Mouse (Mus musculus) left cerebral cortex, adult 18-20 months (tissue): ENCODE data around the gene Mad2l1bp. TPM values are rescaled to one million over a fixed set of nuclear protein-coding genes. Genes with fewer than 3 reads are reported as not detected.
A peak's percentile ranks its signal among the peaks of the same experiment; 100 is the strongest.

Experiments
- DNase-seq, 2 experiments: peaks; one replicate each; pipeline ENCODE4 v3.0.0; 2021 to 2022; ENCODE audit warnings: low spot score in 2 of 2, mixed read lengths in 1 of 2
- total RNA-seq, 2 experiments: library from RNA; stranded (reverse); gene quantifications; 2 replicates each; pipeline ENCODE4 v1.2.3; 2021

Mad2l1bp gene
- total RNA-seq, 2 experiments from 2014 or later = 13.5 to 14.3 TPM

DNA sequence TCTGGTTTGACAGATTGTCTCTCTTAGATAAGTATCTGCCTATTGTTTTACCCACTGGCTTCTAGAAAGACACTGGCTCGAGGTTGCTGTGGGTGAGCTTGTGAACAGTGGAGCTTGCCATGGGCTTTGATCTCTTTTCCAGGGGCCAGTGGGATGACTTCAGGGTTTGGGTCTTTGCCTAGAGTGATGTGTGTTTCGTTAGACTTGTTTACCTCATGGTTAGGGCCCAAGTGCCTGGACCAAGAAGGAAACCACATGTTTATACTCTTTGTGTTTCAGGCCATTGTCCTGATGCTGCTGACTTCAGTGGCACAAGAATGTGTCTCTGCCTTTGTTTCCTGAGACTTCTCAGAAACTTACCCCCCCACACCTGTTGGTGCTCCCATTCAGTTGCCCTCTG is 37.9 kb downstream of the Mad2l1bp start:
- DNase-seq = no peak

DNA sequence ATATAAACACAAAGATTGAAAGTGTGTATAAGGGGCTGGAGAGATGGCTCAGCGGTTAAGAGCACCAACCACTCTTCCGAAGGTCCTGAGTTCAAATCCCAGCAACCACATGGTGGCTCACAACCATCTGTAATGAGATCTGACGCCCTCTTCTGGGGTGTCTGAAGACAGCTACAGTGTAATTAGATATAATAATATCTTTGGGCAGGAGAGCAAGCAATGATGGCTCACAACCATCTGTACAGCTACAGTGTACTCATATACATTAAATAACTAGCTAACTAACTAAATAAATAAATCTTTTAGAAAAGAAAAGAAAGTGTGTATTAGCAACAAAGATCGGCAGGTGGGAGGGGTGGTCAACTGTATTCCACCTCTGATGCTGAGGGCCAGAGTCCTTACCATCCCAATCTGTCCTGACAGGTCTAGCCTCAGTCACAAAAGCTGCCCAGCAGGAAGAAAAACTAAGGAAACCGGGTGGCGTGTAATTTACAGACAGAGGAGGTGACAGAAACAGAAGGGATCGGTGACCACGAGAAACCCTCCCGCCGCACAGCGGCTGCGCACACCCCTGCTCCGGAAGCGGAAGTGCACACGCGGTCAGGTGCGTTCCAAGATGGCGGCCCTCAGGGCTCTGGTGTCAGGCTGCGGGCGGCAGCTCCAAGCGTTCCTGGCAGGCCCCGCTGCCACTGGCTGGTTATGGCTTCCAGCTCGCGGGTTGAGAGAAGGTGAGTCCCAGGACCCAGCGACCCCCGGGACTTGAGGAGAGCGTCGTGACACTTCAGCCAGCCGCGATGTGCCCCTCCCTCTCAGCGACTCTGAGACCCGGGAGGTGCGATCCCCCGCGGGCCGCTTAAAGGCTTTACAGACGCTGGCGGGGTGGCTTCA is 42.7 kb downstream of the Mad2l1bp start, which contains the start of gene Mrps18a:
TSS of gene Mrps18a (plus strand) at position 585 of the 888 bp plus-strand sequence.
- peak; percentile 89 for DNase-seq

DNA sequence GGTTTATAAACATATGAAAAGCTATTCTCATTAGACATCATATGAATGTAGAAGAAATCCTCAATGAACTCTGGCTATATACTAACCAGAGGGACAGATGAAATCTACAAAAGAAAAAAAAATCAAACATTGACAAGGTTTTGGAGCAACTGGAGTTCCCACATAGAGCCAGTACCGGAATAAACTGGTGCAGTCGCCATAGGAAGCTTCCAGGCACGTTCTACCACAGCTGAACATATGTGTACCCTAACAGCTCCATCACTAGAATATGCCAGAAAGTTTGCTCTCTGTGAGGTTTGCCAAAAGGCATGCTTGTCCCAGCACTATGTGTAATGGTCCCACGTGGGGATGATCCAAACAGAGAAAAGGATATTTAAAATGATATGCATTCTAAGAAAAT is 45.1 kb downstream of the Mad2l1bp start:
- DNase-seq = no peak

DNA sequence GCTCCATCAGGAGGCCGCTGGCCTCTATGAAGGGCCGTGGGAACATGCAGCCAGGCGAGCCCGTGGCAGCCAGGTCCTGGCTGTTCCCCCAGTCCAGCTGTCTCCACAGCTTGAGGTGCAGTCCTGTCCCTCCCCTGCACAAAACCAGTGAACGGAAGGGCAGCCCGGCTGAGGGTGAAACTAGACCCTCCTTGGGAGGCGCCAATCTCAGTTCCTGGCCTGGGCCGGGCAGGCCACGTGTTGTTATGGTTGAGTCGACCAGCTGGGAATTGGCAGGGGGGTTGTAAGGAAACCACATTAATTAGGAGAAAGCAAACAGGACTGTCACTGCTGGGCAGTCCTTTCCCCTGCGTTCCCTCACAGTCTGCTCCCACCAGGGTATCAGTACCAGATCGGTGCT is 48.9 kb downstream of the Mad2l1bp start:
- no peak for DNase-seq

DNA sequence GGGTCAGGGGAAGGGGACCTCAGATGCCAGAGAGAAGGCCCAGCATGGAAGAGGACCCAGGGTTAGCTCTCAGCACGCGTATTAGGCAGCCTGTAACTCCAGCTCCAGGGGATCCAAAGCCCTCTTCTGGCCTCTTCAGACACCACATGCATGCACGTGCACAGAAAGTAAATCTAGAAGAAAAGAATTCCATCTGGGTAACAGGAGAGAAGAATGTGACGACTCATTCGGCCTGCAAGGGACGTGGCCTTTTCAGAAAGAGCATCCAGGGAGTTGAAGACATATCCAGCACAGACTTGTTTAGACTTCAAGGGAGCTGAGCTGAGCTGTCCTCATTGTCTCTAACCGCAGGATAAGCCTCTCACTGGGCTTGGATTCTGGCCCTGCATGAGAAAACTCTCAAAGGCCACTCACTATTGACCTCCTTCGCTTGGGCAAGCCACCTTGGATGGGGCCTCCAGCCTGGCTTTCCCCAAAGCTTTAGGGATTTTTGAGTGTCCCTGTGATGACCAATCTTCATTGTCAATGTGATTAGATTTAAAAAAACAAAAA is 50.7 kb downstream of the Mad2l1bp start:
- no peak for DNase-seq

DNA sequence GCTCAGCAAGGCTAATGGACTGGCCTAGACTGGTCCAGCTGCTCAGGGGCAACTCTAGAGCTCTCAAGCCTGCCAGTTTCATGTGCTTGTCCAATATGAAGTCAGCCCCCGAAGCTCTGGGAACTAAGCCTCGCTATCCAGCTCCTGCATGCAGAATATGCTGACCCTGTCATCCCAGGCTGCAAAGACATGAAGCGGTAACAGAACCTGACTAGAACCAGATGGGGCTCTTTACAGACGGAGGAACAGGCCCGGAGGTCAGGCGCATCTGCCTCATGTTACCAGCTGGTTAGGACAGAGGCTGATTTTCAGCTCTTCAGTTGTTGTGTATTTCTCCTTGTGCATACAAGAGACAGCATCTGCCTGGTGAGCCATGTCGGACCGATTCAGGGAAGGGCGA is 51.4 kb downstream of the Mad2l1bp start:
- DNase-seq = no peak

DNA sequence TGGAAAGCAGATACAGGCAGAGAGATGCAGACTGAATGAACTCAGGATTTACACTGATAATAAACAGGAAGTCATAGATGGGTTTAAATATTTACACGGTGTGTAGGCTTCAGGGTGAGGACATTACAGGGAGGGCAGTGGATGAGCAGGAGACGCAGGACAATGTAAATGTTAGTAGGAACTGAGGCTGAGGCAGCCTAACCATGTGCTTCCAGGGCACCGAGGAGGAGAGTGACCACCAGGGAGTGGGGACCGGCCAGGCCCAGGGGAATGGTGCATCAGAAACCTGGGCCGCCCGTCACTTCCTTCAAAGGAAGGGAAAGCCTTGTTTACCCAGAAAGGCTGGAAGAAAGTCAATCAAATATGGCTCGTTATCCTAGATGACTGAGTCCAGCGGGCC is 54.8 kb downstream of the Mad2l1bp start:
- no peak for DNase-seq

Other genes starting within 250 kb of the Mad2l1bp start
- 10 to 100 TPM; 61.1 to 88.1 TPM for gene Vegfa, start 121.2 kb downstream of the Mad2l1bp start, total RNA-seq
- gene Mrps18a, start 42.6 kb downstream of the Mad2l1bp start, total RNA-seq = 10 to 100 TPM; 85.6 to 86.3 TPM
- gene Rsph9, start 9.3 kb downstream of the Mad2l1bp start, total RNA-seq = 10 to 100 TPM; 17.9 to 21.9 TPM
- gene Gtpbp2, start 7.5 kb upstream of the Mad2l1bp start, total RNA-seq = 100 to 1,000 TPM; 102 to 116 TPM
- 1 to 10 TPM; 6.1 to 6.3 TPM for gene Polh, start 49.1 kb upstream of the Mad2l1bp start, total RNA-seq
- gene Xpo5, start 49.2 kb upstream of the Mad2l1bp start, total RNA-seq = 10 to 100 TPM; 38.6 to 41.9 TPM
- gene Polr1c, start 94.5 kb upstream of the Mad2l1bp start, total RNA-seq = 10 to 100 TPM; 37.3 to 42.1 TPM
- gene Yipf3, start 94.5 kb upstream of the Mad2l1bp start, total RNA-seq = 10 to 100 TPM; 76.0 to 87.1 TPM
- gene Lrrc73, start 100.0 kb upstream of the Mad2l1bp start, total RNA-seq = 10 to 100 TPM; 60.1 to 63.7 TPM
- gene Tjap1, start 129.5 kb upstream of the Mad2l1bp start, total RNA-seq = 10 to 100 TPM; 37.7 to 48.9 TPM
- gene Dlk2, start 143.9 kb upstream of the Mad2l1bp start, total RNA-seq = 10 to 100 TPM; 65.7 to 67.5 TPM
- 1 to 10 TPM; 6.9 to 9.2 TPM for gene Abcc10, start 174.8 kb upstream of the Mad2l1bp start, total RNA-seq
- gene Zfp318, start 230.2 kb upstream of the Mad2l1bp start, total RNA-seq = 10 to 100 TPM; 46.2 to 50.5 TPM